Mouse (Mus musculus) gastrocnemius, postnatal 25 days (tissue): ENCODE data around the gene Pcnx. TPM values are rescaled to one million over a fixed set of nuclear protein-coding genes. Genes with fewer than 3 reads are reported as not detected.

Experiments
- DNase-seq: peaks from one replicate; pipeline ENCODE4 v3.0.0; 2022
- total RNA-seq, 2 experiments: library from RNA; stranded (reverse); gene quantifications; 1 replicate in 1 of 2; 2 replicates in 1 of 2; pipeline ENCODE4 v1.2.3; 2021

Gene Pcnx
- total RNA-seq, 2 experiments from 2014 or later: 34.2 to 38.5 TPM

- no peak for DNase-seq
Measured at GRCm38 (mm10) chr12:81853543-81853942, 6.3 kb upstream of the Pcnx start.

- DNase-seq: no peak
Measured at GRCm38 (mm10) chr12:81855031-81855430, 4.8 kb upstream of the Pcnx start.

GRCm38 (mm10) chr12:81856696-81857095 lies 3.1 kb upstream of the Pcnx start:
- no peak for DNase-seq

- no peak for DNase-seq
Measured at GRCm38 (mm10) chr12:81857251-81857650, 2.6 kb upstream of the Pcnx start.

GRCm38 (mm10) chr12:81857978-81858569 lies 1.7 kb upstream of the Pcnx start:
- no peak for DNase-seq

GRCm38 (mm10) chr12:81860308-81861181 lies 722 bp downstream of the Pcnx start:
- peak; percentile 56 for DNase-seq

GRCm38 (mm10) chr12:81861199-81862085 lies 1.6 kb downstream of the Pcnx start:
- DNase-seq: no peak

GRCm38 (mm10) chr12:81862351-81862802 lies 2.6 kb downstream of the Pcnx start:
- peak; percentile 37 for DNase-seq

- no peak for DNase-seq
Measured at GRCm38 (mm10) chr12:81863949-81864348, 4.1 kb downstream of the Pcnx start.

- DNase-seq: peak; percentile 2
Measured at GRCm38 (mm10) chr12:81865183-81865582, 5.4 kb downstream of the Pcnx start.

GRCm38 (mm10) chr12:81867316-81867715 lies 7.5 kb downstream of the Pcnx start:
- DNase-seq: peak; percentile 2

GRCm38 (mm10) chr12:81869205-81869940 lies 9.6 kb downstream of the Pcnx start:
- DNase-seq: peak; percentile 2

- DNase-seq: no peak
Measured at GRCm38 (mm10) chr12:81873345-81873744, 13.5 kb downstream of the Pcnx start.

- no peak for DNase-seq
Measured at GRCm38 (mm10) chr12:81880161-81880560, 20.3 kb downstream of the Pcnx start.

- DNase-seq: no peak
Measured at GRCm38 (mm10) chr12:81883255-81884106, 23.7 kb downstream of the Pcnx start.

GRCm38 (mm10) chr12:81884107-81884398 lies 24.2 kb downstream of the Pcnx start:
- no peak for DNase-seq

GRCm38 (mm10) chr12:81884983-81885382 lies 25.2 kb downstream of the Pcnx start:
- DNase-seq: no peak

GRCm38 (mm10) chr12:81885982-81886381 lies 26.2 kb downstream of the Pcnx start:
- no peak for DNase-seq

- DNase-seq: no peak
Measured at GRCm38 (mm10) chr12:81888954-81889353, 29.1 kb downstream of the Pcnx start.

GRCm38 (mm10) chr12:81891946-81892345 lies 32.1 kb downstream of the Pcnx start:
- DNase-seq: no peak

GRCm38 (mm10) chr12:81894311-81894710 lies 34.5 kb downstream of the Pcnx start:
- no peak for DNase-seq
